13 mouse cellular contexts compared by ENCODE assay signal in genomic region chr4:126024303-126024900, GRCm38 (mm10). TPM values are rescaled to one million over a fixed set of nuclear protein-coding genes. Genes with fewer than 3 reads are reported as not detected.
DNase-seq lines count a peak whose midpoint lies in the region; TF ChIP-seq lines count a peak whose summit lies in the region.
"Had no signal": no experiment of that assay in that cellular context is flagged by ENCODE, and none has a peak within 500 bp of the region (broad histone marks: within the 10 kb centered on the region; RNA-seq: fewer than 3 reads in every experiment).

Gene Csf3r, plus strand, starts transcription at chr4:126024550.

- no peaks in the 10 kb centered on the region for H3K36me3 ChIP-seq in megakaryocyte, embryonic 14.5 days (replicated peaks; ENCODE audit: low read length)
- H3K36me3 ChIP-seq in midbrain, embryonic 10.5 days = no peaks in the 10 kb centered on the region
- H3K36me3 ChIP-seq: limb, embryonic 10.5 days had no signal

- TF ChIP-seq POLR2A in bone marrow macrophage, adult 2 months (IDR thresholded peaks at IDR 0.05; ENCODE audit: borderline replicate concordance, low read depth, low read length) = no peak

- no peaks in the 10 kb centered on the region for H3K9me3 ChIP-seq in megakaryocyte, embryonic 14.5 days
- no peaks in the 10 kb centered on the region for H3K9me3 ChIP-seq in midbrain, embryonic 10.5 days (replicated peaks)
- H3K9me3 ChIP-seq: limb, embryonic 10.5 days had no signal

- no peak for TF ChIP-seq CTCF in bone marrow macrophage, adult 2 months (IDR thresholded peaks at IDR 0.05; ENCODE audit: low read depth, low read length)

- peaks cover 44% of the 10 kb centered on the region for H3K4me1 ChIP-seq in bone marrow macrophage, adult 2 months (ENCODE audit: control insufficient read depth, insufficient read depth, low read length)
- H3K4me1 ChIP-seq in megakaryocyte, embryonic 14.5 days = peaks cover 11% of the 10 kb centered on the region
- H3K4me1 ChIP-seq in midbrain, embryonic 10.5 days = no peaks in the 10 kb centered on the region
- H3K4me1 ChIP-seq: limb, embryonic 10.5 days had no signal

- WGBS in midbrain, embryonic 10.5 days = 71% methylated on average over 16 of the region's 16 CpGs

- DNase-seq in layer of hippocampus, adult 9-11 months = peak; percentile 54
- DNase-seq in layer of hippocampus, adult 9-10 months (ENCODE audit: low spot score) = no peak
- DNase-seq in liver = peak; percentile 33
- no peak for DNase-seq in right cerebral cortex, postnatal 14 days
- no peak for DNase-seq in Muller cell, postnatal 12 days (ENCODE audit: inconsistent ontology term)
- DNase-seq in midbrain, embryonic 10.5 days (ENCODE audit: low spot score) = no peak
- DNase-seq: forebrain, postnatal 0 days; gastrocnemius, postnatal 36 days; kidney, adult 9 months; thymus, postnatal 14 days had no signal

- peaks cover 61% of the 10 kb centered on the region for H3K27me3 ChIP-seq in megakaryocyte, embryonic 14.5 days (replicated peaks)
- no peaks in the 10 kb centered on the region for H3K27me3 ChIP-seq in midbrain, embryonic 10.5 days (ENCODE audit: low read depth, poor library complexity, severe bottlenecking)

- H3K4me3 ChIP-seq in bone marrow macrophage, adult 2 months (ENCODE audit: insufficient read depth, low read length) = peak within 1 kb of the TSS; percentile 52
- H3K4me3 ChIP-seq in megakaryocyte, embryonic 14.5 days (replicated peaks) = peak within 1 kb of the TSS; percentile 74
- H3K4me3 ChIP-seq in midbrain, embryonic 10.5 days = no peak within 1 kb of the TSS
- H3K4me3 ChIP-seq: limb, embryonic 10.5 days had no signal

- H3K27ac ChIP-seq in bone marrow macrophage, adult 2 months (ENCODE audit: insufficient read depth, low read depth, low read length) = peak within 1 kb of the TSS; percentile 58
- no peak within 1 kb of the TSS for H3K27ac ChIP-seq in midbrain, embryonic 10.5 days (replicated peaks)
- H3K27ac ChIP-seq: limb, embryonic 10.5 days had no signal

RNA-seq across cellular contexts. Expression of gene Csf3r, which starts in this region (rescaled TPM):
- polyA plus RNA-seq in bone marrow macrophage, adult 2 months (2012; ENCODE audit: insufficient read depth, insufficient read length, missing spikeins) = 99.3 and 112 TPM in 2 replicates
- 11.1 and 42.3 TPM in 2 replicates for polyA plus RNA-seq in megakaryocyte, embryonic 14.5 days (2012; ENCODE audit: insufficient read depth, low replicate concordance)
- polyA plus RNA-seq in midbrain, embryonic 10.5 days (2016; fragmentation: Nextera tagmentation; extraction: Ambion mirVana) = 0.48 and 0.75 TPM in 2 replicates

Comparison
In these comparisons a context has a peak if more than half of its experiments do, and no peak if none do; other contexts are left out.
1. DNase-seq: peak in layer of hippocampus, adult 9-11 months (single experiment) and liver (single experiment); none in layer of hippocampus, adult 9-10 months (single experiment), right cerebral cortex, postnatal 14 days (single experiment), Muller cell, postnatal 12 days (single experiment) and midbrain, embryonic 10.5 days (single experiment).